Mouse (Mus musculus) liver, postnatal 0 days (tissue): ENCODE data around the gene Csnk2a2. TPM values are rescaled to one million over a fixed set of nuclear protein-coding genes. Genes with fewer than 3 reads are reported as not detected.

Experiments
- ATAC-seq: fragments of 200-750 bp; cut with Nextera tagmentation; 2 replicates; pipeline ENCODE4 v1.8.0; 2017; ENCODE audit warnings: mild to moderate bottlenecking, moderate library complexity
- DNase-seq: peaks from one replicate; pipeline ENCODE4 v3.0.0-alpha.2; 2016
- H3K27ac ChIP-seq: fragments of 300-500 bp; sonication (generic); 2 replicates; pipeline ENCODE4 v1.5.1; 2014; ENCODE audit warnings: antibody characterized with exemption, moderate library complexity, mild to moderate bottlenecking, low read depth
- H3K27me3 ChIP-seq: fragments of 300-500 bp; sonication (generic); 2 replicates; pipeline ENCODE4 v1.6.1; 2014; ENCODE audit warnings: low read length, control low read depth, mixed read lengths; ENCODE audit not compliant: insufficient read depth
- H3K36me3 ChIP-seq: fragments of 300-500 bp; sonication (generic); replicated peaks from 2 replicates; pipeline ENCODE4 v1.6.1; 2014; ENCODE audit warnings: mild to moderate bottlenecking, control low read depth, low read length, moderate library complexity, mixed read lengths; ENCODE audit not compliant: insufficient read depth
- H3K4me1 ChIP-seq: fragments of 300-500 bp; sonication (generic); 2 replicates; pipeline ENCODE4 v1.6.1; 2014; ENCODE audit warnings: antibody characterized with exemption, mild to moderate bottlenecking, control low read depth; ENCODE audit not compliant: insufficient read depth
- H3K4me2 ChIP-seq: fragments of 300-500 bp; sonication (generic); 2 replicates; pipeline ENCODE4 v1.6.1; 2014; ENCODE audit warnings: low read depth, mild to moderate bottlenecking, low read length, moderate library complexity, mixed read lengths
- H3K4me3 ChIP-seq: fragments of 300-500 bp; sonication (generic); 2 replicates; pipeline ENCODE4 v1.5.1; 2014; ENCODE audit warnings: low read depth, low read length
- H3K9ac ChIP-seq: fragments of 300-500 bp; sonication (generic); replicated peaks from 2 replicates; pipeline ENCODE4 v1.6.1; 2014; ENCODE audit warnings: mild to moderate bottlenecking, moderate library complexity
- H3K9me3 ChIP-seq: fragments of 300-500 bp; sonication (generic); 2 replicates; pipeline ENCODE4 v1.6.1; 2016; ENCODE audit warnings: mild to moderate bottlenecking, control low read depth, low read length, mixed read lengths
- CTCF ChIP-seq: sonication (generic); IDR thresholded peaks from 2 replicates; pipeline ENCODE4 v1.5.1; 2016; ENCODE audit warnings: antibody characterized with exemption, low read depth
- EP300 ChIP-seq: IDR thresholded peaks from 2 replicates; pipeline ENCODE4 v1.6.1; 2016; ENCODE audit warnings: antibody characterized with exemption, low read depth, mild to moderate bottlenecking
- WGBS: fragments of 180-500 bp; shearing (Covaris S2); extraction: QIAGEN DNeasy Blood & Tissue Kit; methylation state at CpG from one replicate; pipeline ENCODE4 v1.1.7; 2014; ENCODE audit not compliant: insufficient replicate concordance; 5-methylcytosine and 5-hydroxymethylcytosine counted together
- polyA plus RNA-seq: library from polyadenylated mRNA; unstranded; fragments of >200 nt; fragmentation: Nextera tagmentation; extraction: Ambion mirVana; gene quantifications from 2 replicates; pipeline ENCODE4 v1.2.1, GENCODE M21; 2015

Csnk2a2 gene
- polyA plus RNA-seq, 1 experiment from 2014 or later: 4.7 TPM

- Histone ChIP-seq H3K4me3 (no peak overlapping the region), H3K36me3 (no peaks in the 10 kb centered on the region), H3K9ac (no peak overlapping the region), H3K4me1 (no peaks in the 10 kb centered on the region), H3K27me3 (no peaks in the 10 kb centered on the region), H3K27ac (no peak overlapping the region), H3K9me3 (no peaks in the 10 kb centered on the region), H3K4me2 (no peak overlapping the region)
- 78% methylated on average over 7 of the region's 7 CpGs for WGBS
- no peak for TF ChIP-seq CTCF
- no peak for TF ChIP-seq EP300
- ATAC-seq (no peak), DNase-seq (no peak)
These were observed 12.6 kb upstream of the Csnk2a2 start for GRCm38 (mm10) chr8:95502431-95502830.

GRCm38 (mm10) chr8:95500436-95500835, 10.6 kb upstream of the Csnk2a2 start:
- Histone ChIP-seq H3K9ac (no peak overlapping the region), H3K4me3 (no peak overlapping the region), H3K27ac (no peak overlapping the region), H3K4me2 (no peak overlapping the region), H3K36me3 (no peaks in the 10 kb centered on the region), H3K4me1 (no peaks in the 10 kb centered on the region), H3K9me3 (no peaks in the 10 kb centered on the region), H3K27me3 (no peaks in the 10 kb centered on the region)
- DNase-seq (no peak), ATAC-seq (no peak)
- 93% methylated on average over 5 of the region's 5 CpGs for WGBS
- TF ChIP-seq CTCF (no peak), EP300 (no peak)

GRCm38 (mm10) chr8:95499266-95500064, 9.6 kb upstream of the Csnk2a2 start:
- H3K27ac ChIP-seq: no peak overlapping the region
- H3K4me2 ChIP-seq: no peak overlapping the region
- no peaks in the 10 kb centered on the region for H3K36me3 ChIP-seq
- TF ChIP-seq EP300: no peak
- TF ChIP-seq CTCF: no peak
- H3K27me3 ChIP-seq: no peaks in the 10 kb centered on the region
- no peaks in the 10 kb centered on the region for H3K4me1 ChIP-seq
- DNase-seq (no peak), ATAC-seq (no peak)
- WGBS: 60% methylated on average over 4 of the region's 4 CpGs
- no peaks in the 10 kb centered on the region for H3K9me3 ChIP-seq
- H3K9ac ChIP-seq: no peak overlapping the region
- H3K4me3 ChIP-seq: no peak overlapping the region

GRCm38 (mm10) chr8:95497821-95498220, 8.0 kb upstream of the Csnk2a2 start:
- TF ChIP-seq EP300 (no peak), CTCF (no peak)
- 84% methylated on average over 3 of the region's 3 CpGs for WGBS
- H3K9ac ChIP-seq: no peak overlapping the region
- DNase-seq (no peak), ATAC-seq (no peak)
- no peak overlapping the region for H3K4me2 ChIP-seq
- H3K4me3 ChIP-seq: no peak overlapping the region
- no peak overlapping the region for H3K27ac ChIP-seq
- no peaks in the 10 kb centered on the region for H3K27me3 ChIP-seq
- no peaks in the 10 kb centered on the region for H3K9me3 ChIP-seq
- no peaks in the 10 kb centered on the region for H3K36me3 ChIP-seq
- H3K4me1 ChIP-seq: no peaks in the 10 kb centered on the region

- DNase-seq (no peak), ATAC-seq (no peak)
- H3K27me3 ChIP-seq: no peaks in the 10 kb centered on the region
- WGBS: 48% methylated on average over 3 of the region's 3 CpGs
- TF ChIP-seq EP300 (no peak), CTCF (no peak)
- H3K9me3 ChIP-seq: no peaks in the 10 kb centered on the region
- H3K9ac ChIP-seq: no peak overlapping the region
- H3K27ac ChIP-seq: no peak overlapping the region
- H3K4me3 ChIP-seq: no peak overlapping the region
- no peaks in the 10 kb centered on the region for H3K36me3 ChIP-seq
- H3K4me2 ChIP-seq: no peak overlapping the region
- H3K4me1 ChIP-seq: no peaks in the 10 kb centered on the region
These were observed 6.6 kb upstream of the Csnk2a2 start for GRCm38 (mm10) chr8:95496420-95496819.

GRCm38 (mm10) chr8:95495444-95495843, 5.6 kb upstream of the Csnk2a2 start:
- ATAC-seq (no peak), DNase-seq (no peak)
- Histone ChIP-seq H3K27me3 (no peaks in the 10 kb centered on the region), H3K9ac (no peak overlapping the region), H3K27ac (no peak overlapping the region), H3K9me3 (no peaks in the 10 kb centered on the region), H3K4me2 (no peak overlapping the region), H3K36me3 (no peaks in the 10 kb centered on the region), H3K4me3 (no peak overlapping the region), H3K4me1 (no peaks in the 10 kb centered on the region)
- no peak for TF ChIP-seq EP300
- no peak for TF ChIP-seq CTCF
- 75% methylated on average over 6 of the region's 6 CpGs for WGBS

- no peak for ATAC-seq
- no peaks in the 10 kb centered on the region for H3K36me3 ChIP-seq
- no peak overlapping the region for H3K27ac ChIP-seq
- H3K27me3 ChIP-seq: no peaks in the 10 kb centered on the region
- no peak for DNase-seq
- no peak overlapping the region for H3K4me2 ChIP-seq
- H3K9me3 ChIP-seq: no peaks in the 10 kb centered on the region
- TF ChIP-seq CTCF (no peak), EP300 (no peak)
- peaks cover 12% of the 10 kb centered on the region for H3K4me1 ChIP-seq
- 62% methylated on average over 4 of the region's 4 CpGs for WGBS
- no peak overlapping the region for H3K4me3 ChIP-seq
- no peak overlapping the region for H3K9ac ChIP-seq
These were observed 2.2 kb upstream of the Csnk2a2 start for GRCm38 (mm10) chr8:95492057-95492456.
